Mouse (Mus musculus): Measurements from ENCODE around the gene Bglap2. TPM values are rescaled to one million over a fixed set of nuclear protein-coding genes. Genes with fewer than 3 reads are reported as not detected.
"Not testable (repeated sequence)": the region's sequence is repeated elsewhere in the genome, so short reads cannot be mapped to it uniquely, and the experiment has no call there.

The Bglap2 gene
- total RNA-seq, 1 experiment from 2014 or later = not detected

- no peak for ATAC-seq (replicated peaks; ENCODE audit: insufficient number of reproducible peaks, low FRiP score, low TSS enrichment, poor library complexity, severe bottlenecking)
These were observed 17.2 kb upstream of the Bglap2 start for GRCm38 (mm10) chr3:88395742-88396141.

DNA sequence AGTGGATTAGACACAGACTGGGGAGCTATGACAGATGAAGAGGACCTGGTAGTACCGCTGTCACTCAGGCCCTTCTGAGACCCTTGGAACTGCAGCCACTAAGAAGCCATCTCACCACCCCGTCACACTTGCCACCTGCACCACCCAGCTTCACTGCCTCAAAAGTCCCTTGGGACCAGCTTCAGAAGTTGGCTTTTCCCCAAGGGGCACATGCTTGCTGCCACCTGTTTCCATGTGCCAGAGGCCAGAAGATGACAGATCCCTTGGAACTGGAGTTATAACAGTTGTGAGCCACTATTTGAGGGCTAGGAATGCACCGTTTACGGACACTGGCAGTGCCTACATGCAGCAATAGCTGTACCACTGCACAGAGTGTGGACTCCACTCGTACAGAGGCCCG lies 16.8 kb upstream of the Bglap2 start:
- ATAC-seq (replicated peaks; ENCODE audit: insufficient number of reproducible peaks, low FRiP score, low TSS enrichment, poor library complexity, severe bottlenecking) = 0 out of 2 replicates have a peak, but pooled peaks have one; percentile 11

DNA sequence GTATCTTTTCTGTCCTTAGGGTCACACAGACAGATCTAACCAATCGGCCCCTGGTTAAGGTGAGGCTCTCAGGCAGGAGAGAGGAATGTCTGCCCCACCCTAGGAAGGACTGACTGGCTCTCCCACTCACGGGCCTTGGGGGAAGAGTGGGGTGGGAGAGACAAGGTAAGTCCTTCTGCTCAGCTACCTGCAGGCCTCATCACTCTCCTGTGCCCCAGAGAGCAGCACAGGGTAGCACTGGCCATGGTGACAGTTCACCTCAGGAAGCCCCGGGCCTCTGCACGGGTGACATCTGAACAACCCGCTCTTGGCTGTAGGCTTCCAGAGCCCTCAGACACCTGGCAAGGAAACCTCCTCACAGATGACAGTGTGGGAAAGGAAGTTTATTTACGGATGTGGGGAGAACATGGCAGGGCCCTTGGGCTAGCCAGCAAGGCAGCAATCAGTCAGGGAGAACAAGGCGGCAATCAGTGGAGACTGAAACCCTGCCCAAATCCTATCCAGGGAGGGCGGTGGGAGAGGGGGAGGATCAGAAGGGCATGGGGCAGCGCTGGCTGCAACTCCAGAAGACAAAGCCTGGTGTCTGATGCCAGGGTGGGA lies 15.4 kb upstream of the Bglap2 start:
- ATAC-seq (replicated peaks; ENCODE audit: insufficient number of reproducible peaks, low FRiP score, low TSS enrichment, poor library complexity, severe bottlenecking) = no peak

DNA sequence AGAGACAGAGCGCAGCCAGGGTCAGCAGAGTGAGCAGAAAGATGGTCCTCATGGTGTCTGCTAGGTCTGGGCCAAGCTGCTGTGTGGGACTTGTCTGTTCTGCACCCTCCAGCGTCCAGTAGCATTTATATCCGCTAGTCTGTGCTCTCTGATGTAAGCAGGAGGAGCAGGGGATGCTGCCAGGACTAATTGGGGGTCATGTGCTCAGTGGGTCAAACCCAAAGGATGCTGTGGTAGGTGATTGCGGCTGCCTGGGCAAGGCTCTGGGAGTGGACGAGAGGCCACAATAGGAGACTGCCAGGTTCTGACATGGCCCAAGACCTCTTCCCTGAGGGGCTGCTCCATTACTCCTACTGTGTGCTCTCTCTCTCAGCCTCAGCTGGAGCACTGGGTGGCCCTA lies 5.9 kb upstream of the Bglap2 start, which contains the start of gene Bglap:
Gene Bglap, minus strand, starts transcription at position 101 of the 400 bp plus-strand sequence.
- ATAC-seq (replicated peaks; ENCODE audit: insufficient number of reproducible peaks, low FRiP score, low TSS enrichment, poor library complexity, severe bottlenecking) = 0 out of 2 replicates have a peak, but pooled peaks have one; percentile 20

DNA sequence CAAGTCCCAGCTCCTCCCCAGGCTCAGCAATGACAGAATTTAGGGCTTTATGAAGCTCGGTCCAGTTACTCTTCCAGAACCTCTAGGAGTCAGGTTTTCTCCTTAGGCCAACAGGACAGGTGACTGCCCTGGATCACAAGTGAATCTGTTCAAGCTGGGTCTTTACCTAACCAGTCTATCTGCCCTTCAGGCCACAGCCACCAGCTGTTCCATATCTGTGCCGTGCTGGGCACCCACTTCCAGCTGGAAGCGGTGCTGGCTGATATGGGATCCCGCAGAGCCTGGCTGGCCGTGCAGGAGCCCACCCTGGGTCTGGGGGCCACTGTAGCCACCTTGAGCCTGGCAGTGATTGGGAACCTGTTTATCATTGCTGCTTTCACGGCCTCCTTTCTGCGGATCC lies 3.9 kb upstream of the Bglap2 start:
- not testable (repeated sequence) for ATAC-seq (replicated peaks; ENCODE audit: insufficient number of reproducible peaks, low FRiP score, low TSS enrichment, poor library complexity, severe bottlenecking)

DNA sequence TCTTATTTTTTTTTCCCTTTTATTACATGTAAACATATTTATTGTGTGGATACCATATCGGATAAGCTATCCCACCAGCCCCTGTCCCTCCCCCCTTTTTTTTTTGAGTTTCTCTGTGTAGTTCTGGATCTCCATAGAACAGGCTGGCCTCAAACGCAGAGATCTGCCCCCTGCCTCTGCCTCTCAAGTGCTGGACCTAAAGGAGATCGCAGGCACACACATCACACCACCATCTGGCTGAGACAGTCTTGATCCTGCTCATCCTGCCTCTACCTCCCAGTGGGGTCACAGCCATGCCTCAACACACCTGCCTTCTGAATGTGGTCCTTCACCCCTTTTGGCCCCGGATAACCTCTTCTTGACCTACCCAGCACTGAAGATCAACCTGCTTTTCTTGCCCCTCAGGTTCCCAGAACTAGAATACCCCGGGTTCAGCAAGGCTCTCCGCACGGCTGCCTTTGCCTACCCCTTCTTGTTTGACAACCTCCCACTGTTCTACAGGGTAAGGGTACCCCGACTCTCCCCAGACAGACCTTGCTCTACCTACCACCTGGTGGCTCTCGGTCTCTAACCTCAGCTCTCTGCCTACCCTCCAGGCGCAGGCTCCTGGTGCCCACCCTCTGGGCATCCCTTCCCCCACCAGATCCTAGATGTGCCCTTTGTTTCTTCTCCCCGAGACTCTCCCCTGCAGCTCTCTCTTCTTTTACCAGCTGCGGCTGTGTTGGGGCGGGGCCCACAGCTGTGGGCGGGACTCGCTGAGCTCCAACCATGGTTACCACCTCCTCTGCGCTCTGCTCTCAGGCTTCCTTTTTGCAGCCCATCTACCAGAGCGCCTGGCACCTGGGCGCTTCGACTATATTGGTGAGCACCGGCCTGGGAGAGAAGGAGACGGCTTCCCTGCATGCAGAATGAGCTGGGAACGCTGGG lies 3.2 kb upstream of the Bglap2 start:
- peak; percentile 57; the same call in 1 of the 2 replicates for ATAC-seq (replicated peaks; ENCODE audit: insufficient number of reproducible peaks, low FRiP score, low TSS enrichment, poor library complexity, severe bottlenecking)

GRCm38 (mm10) chr3:88376644-88377043 lies 1.9 kb downstream of the Bglap2 start:
- not testable (repeated sequence) for ATAC-seq (replicated peaks; ENCODE audit: insufficient number of reproducible peaks, low FRiP score, low TSS enrichment, poor library complexity, severe bottlenecking)

DNA sequence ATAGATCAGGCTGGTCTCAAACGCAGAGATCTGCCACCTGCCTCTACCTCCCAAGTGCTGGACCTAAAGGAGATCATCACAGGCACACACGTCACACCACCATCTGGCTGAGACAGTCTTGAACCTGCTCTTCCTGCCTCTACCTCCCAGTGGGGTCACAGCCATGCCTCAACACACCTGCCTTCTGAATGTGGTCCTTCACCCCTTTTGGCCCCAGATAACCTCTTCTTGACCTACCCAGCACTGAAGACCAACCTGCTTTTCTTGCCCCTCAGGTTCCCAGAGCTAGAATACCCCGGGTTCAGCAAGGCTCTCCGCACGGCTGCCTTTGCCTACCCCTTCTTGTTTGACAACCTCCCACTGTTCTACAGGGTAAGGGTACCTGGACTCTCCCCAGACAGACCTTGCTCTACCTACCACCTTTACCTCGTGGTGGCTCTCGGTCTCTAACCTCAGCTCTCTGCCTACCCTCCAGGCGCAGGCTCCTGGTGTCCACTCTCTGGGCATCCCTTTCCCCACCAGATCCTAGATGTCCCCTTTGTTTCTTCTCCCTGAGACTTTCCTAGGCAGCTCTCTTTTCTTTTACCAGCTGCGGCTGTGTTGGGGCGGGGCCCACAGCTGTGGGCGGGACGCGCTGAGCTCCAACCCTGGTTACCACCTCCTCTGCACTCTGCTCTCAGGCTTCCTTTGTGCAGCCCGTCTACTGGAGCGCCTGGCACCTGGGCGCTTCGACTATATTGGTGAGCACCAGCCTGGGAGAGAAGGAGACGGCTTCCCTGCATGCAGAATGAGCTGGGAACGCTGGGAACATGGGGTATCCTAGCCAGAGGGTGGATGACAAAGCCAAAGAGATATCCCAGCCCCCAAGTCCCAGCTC lies 2.5 kb downstream of the Bglap2 start:
- ATAC-seq (replicated peaks; ENCODE audit: insufficient number of reproducible peaks, low FRiP score, low TSS enrichment, poor library complexity, severe bottlenecking) = 0 out of 2 replicates have a peak, but pooled peaks have one; percentile 23

GRCm38 (mm10) chr3:88372643-88373042 lies 5.9 kb downstream of the Bglap2 start, which contains the start of gene Bglap3:
Gene Bglap3, minus strand, starts transcription at chr3:88372743.
- not testable (repeated sequence) for ATAC-seq (replicated peaks; ENCODE audit: insufficient number of reproducible peaks, low FRiP score, low TSS enrichment, poor library complexity, severe bottlenecking)

DNA sequence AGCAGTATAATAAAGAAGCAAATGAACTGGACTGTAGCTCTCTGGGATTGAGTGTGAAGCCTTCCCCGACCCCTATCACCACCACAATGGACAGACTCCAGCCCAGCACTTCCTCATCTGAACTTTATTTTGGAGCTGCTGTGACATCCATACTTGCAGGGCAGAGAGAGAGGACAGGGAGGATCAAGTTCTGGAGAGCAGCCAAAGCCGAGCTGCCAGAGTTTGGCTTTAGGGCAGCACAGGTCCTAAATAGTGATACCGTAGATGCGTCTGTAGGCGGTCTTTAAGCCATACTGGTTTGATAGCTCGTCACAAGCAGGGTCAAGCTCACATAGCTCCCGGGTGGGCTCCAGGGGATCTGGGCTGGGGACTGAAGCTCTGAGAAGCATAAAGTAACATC lies 10.0 kb downstream of the Bglap2 start:
- not testable (repeated sequence) for ATAC-seq (replicated peaks; ENCODE audit: insufficient number of reproducible peaks, low FRiP score, low TSS enrichment, poor library complexity, severe bottlenecking)

DNA sequence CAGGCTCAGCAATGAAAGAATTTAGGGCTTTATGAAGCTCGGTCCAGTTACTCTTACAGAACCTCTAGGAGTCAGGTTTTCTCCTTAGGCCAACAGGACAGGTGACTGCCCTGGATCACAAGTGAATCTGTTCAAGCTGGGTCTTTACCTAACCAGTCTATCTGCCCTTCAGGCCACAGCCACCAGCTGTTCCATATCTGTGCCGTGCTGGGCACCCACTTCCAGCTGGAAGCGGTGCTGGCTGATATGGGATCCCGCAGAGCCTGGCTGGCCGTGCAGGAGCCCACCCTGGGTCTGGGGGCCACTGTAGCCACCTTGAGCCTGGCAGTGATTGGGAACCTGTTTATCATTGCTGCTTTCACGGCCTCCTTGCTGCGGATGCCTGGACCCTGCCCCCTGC lies 11.0 kb downstream of the Bglap2 start:
- not testable (repeated sequence) for ATAC-seq (replicated peaks; ENCODE audit: insufficient number of reproducible peaks, low FRiP score, low TSS enrichment, poor library complexity, severe bottlenecking)

- 0 out of 2 replicates have a peak, but pooled peaks have one; percentile 31 for ATAC-seq (replicated peaks; ENCODE audit: insufficient number of reproducible peaks, low FRiP score, low TSS enrichment, poor library complexity, severe bottlenecking)
These were observed 11.6 kb downstream of the Bglap2 start for GRCm38 (mm10) chr3:88366830-88367428.

DNA sequence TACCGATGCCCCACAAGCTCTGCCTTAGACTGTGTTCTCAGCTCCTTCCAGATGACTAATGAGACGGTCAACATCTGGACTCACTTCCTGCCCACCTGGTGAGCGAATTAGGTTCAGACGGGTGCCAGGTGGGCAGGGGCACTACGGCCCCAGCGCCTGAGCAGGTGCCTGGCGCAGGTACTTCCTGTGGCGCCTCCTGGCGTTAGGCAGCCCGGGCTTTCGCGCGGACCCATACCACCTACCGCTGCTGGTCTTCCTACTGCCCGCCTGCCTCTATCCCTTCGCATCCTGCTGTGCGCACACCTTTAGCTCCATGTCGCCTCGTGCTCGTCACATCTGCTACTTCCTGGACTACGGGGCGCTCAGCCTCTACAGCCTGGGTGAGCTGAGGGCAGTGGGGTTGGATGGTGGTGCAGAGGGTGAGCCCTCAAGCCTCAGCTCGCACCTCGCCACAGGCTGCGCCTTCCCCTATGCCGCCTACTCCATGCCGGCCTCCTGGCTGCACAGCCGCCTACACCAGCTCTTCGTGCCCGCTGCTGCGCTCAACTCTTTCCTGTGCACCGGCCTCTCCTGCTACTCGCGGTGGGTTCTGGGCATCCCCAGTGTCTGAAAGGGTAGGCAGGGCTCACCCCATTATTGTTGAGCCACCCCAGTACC lies 12.7 kb downstream of the Bglap2 start:
- ATAC-seq (replicated peaks; ENCODE audit: insufficient number of reproducible peaks, low FRiP score, low TSS enrichment, poor library complexity, severe bottlenecking) = no peak

GRCm38 (mm10) chr3:88364337-88364736 lies 14.2 kb downstream of the Bglap2 start, which contains the start of gene Paqr6:
Gene Paqr6, plus strand, starts transcription at chr3:88364584.
- ATAC-seq (replicated peaks; ENCODE audit: insufficient number of reproducible peaks, low FRiP score, low TSS enrichment, poor library complexity, severe bottlenecking) = no peak

- no peak for ATAC-seq (replicated peaks; ENCODE audit: insufficient number of reproducible peaks, low FRiP score, low TSS enrichment, poor library complexity, severe bottlenecking)
These were observed 14.8 kb downstream of the Bglap2 start for GRCm38 (mm10) chr3:88363700-88364099.

DNA sequence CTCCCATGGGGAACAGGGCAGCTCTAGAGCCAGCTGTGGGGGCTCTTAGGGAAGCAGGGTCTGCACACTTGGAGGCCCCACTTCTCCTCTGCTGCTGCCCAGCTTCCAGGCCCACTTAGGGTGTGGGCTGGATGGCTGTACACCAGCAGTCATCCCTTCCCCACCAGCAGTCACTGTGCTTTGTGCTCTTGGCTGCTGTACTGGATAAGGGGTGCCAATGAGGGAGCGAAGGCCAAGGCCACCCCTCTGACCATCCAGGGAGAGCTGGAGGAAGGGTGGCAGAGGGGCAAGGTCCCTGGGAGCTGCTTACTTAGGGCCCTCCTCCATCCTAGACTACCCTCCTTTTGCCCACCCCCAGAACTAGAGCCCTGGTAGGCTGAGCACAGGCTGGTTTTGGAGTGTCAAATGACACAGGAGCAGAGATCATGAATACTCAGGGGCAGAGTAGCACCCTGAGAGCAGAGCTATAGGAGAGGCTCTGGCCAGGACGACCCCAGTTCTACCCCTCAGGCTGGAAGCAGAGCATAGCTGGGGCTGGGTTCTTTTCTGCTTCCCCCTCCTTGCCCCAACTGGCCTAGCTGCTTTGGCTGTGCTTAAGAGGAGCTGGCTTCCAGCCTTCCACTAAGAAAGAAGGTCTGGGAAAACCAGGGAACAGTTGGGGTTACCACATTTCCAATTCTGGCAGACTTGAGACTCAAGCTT lies 16.7 kb downstream of the Bglap2 start:
- ATAC-seq (replicated peaks; ENCODE audit: insufficient number of reproducible peaks, low FRiP score, low TSS enrichment, poor library complexity, severe bottlenecking) = no peak

DNA sequence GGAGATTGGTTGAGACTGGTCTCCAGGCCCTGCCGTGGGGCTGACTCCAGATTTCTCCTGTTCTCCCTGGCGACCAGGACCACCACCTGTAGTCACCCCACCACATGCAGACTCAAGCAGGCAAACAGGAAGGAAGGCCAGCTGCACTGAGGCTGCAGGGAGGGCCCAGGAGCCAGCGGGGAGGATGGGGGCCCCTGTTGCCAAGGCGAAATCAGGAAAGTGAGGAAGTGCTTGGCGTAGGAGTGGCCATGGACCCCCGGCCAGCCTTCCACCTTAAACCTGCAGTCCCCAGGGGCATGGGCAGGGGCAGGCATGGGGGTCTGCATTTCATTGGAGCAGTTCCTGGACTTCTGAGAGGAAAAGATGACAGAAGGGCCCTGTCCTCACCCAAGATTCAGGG lies 17.4 kb downstream of the Bglap2 start:
- no peak for ATAC-seq (replicated peaks; ENCODE audit: insufficient number of reproducible peaks, low FRiP score, low TSS enrichment, poor library complexity, severe bottlenecking)
